ENCODE assay signal across 20 mouse cellular contexts in the genomic region with DNA sequence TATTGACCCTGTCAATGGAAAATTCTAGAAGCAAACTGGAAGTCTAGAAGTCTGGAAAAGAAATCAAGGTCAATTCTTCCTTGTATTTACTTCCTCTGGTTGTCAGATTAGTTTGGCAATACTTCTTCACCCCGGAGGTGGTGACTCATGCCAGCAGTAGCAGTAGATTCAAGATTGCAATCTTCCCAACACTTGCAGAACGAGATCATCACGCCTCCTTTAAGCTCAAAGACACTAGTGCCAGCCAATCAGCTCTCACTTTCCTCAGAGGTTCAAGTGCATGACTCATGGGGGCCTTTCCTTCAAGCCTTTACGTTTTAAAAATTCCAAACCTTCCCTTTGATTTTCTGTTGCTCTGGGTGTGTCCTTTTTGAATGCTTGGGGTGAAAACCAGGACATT.
A peak's percentile ranks its signal among the peaks of the same experiment; 100 is the strongest.
DNase-seq lines count a peak whose midpoint lies in the region; ATAC-seq and TF ChIP-seq lines count a peak whose summit lies in the region.
"Had no signal": no experiment of that assay in that cellular context is flagged by ENCODE, and none has a peak within 500 bp of the region (broad histone marks: within the 10 kb centered on the region; RNA-seq: fewer than 3 reads in every experiment).

No protein-coding gene starts in this region.

- TF ChIP-seq POLR2A in lung, adult 2 months (IDR thresholded peaks at IDR 0.05; ENCODE audit: borderline replicate concordance, extremely low read depth, low read depth, low read length), result no peak

- H3K4me1 ChIP-seq in lung, adult 2 months (ENCODE audit: control insufficient read depth, insufficient read depth, low read length), result peaks cover 7% of the 10 kb centered on the region
- H3K4me1 ChIP-seq: forebrain, embryonic 10.5 days; heart, embryonic 13.5 days; limb, embryonic 12.5 days; neural tube, embryonic 13.5 days; stomach, embryonic 15.5 days had no signal

- ATAC-seq in erythroblast, adult 5-6 weeks (replicated peaks; ENCODE audit: low FRiP score, poor library complexity, severe bottlenecking), result no peak
- ATAC-seq: Patski had no signal

- TF ChIP-seq CTCF in lung, adult 2 months (IDR thresholded peaks at IDR 0.05; ENCODE audit: insufficient read depth, low read length), result no peak

- WGBS in lung, adult 2 months, result 30% methylated on average over 4 of the region's 4 CpGs

- DNase-seq in lung, adult 18-20 months, result peak; percentile 24 to 67
- no peak for DNase-seq in lung, adult 2 months
- peak; percentile 7 for DNase-seq in brain, adult 2 months (ENCODE audit: low read depth, low spot score)
- peak; percentile 5 for DNase-seq in lung, postnatal 14 days
- no peak for DNase-seq in layer of hippocampus, postnatal 36 days
- DNase-seq in layer of hippocampus, adult 11-12 months (ENCODE audit: low spot score), result no peak
- DNase-seq in layer of hippocampus, adult 8-10 months (ENCODE audit: low spot score in 2 of 2), result no peak
- DNase-seq: cerebellum, postnatal 14 days; gastrocnemius, postnatal 25 days; kidney, adult 8-10 months; kidney, postnatal 4 days; thymus, postnatal 4 days had no signal

- H3K4me3 ChIP-seq in lung, adult 2 months (replicated peaks; ENCODE audit: extremely low read depth, low read depth, low read length), result no peak overlapping the region
- H3K4me3 ChIP-seq: forebrain, embryonic 10.5 days; heart, embryonic 13.5 days; left cerebral cortex, adult 2 months; limb, embryonic 12.5 days; neural tube, embryonic 13.5 days; stomach, embryonic 15.5 days had no signal

Comparison
In these comparisons a context has a peak if more than half of its experiments do, and no peak if none do; other contexts are left out.
1. DNase-seq: peak in lung, adult 18-20 months (2 of 2), brain, adult 2 months (single experiment) and lung, postnatal 14 days (single experiment); none in lung, adult 2 months (single experiment), layer of hippocampus, postnatal 36 days (0 of 2), layer of hippocampus, adult 11-12 months (single experiment) and layer of hippocampus, adult 8-10 months (0 of 2).